Mouse (Mus musculus): Measurements from ENCODE around the gene Emb. TPM values are rescaled to one million over a fixed set of nuclear protein-coding genes. Genes with fewer than 3 reads are reported as not detected.

The Emb gene
- polyA plus RNA-seq (2012; rRNA removed), result 10.4 and 11.3 TPM in 2 replicates

GRCm38 (mm10) chr13:117208236-117208635 lies at the start of gene Emb:
TSS of gene Emb (plus strand) at chr13:117208536.

DNA sequence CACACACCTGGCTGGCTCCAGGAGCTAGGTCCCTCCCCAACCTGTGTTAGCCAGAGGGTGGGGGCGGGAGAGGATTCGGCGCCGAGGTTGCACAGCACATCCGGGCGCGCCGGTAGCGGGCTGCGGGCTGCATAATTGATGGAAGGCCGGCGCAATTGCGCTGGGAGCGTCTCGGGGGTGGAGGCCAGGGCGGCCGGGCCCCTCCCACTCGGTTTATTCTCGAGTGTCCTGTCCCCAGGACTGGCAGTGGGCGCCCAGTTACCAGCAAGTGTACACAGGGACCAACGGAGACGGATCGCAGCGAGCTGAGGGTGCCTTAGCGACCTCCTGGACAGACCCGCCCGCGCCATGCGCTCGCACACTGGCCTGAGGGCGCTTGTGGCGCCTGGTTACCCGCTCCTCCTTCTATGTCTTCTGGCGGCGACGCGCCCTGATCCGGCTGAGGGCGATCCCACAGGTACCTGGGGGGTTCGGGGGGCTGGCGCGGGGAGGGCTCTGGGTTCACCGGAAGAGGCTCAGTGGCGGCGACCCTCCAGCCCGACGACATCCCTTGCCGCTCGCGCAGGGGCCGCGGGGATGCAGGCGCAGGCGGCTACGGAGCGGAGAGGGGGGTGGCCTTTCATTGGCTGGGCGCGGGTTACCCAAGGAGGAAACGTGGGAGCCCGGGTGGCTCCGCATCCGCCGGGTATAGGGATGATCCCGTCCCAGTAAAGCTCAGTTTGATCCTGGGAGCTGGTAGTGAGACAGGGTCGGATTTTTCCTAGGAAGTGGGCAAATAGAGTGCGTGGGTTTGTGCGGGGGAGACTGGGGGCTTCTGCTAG lies 12.4 kb downstream of the Emb start, which contains the start of gene Gm17509:
TSS of gene Gm17509 (minus strand) at position 575 of the 821 bp plus-strand sequence.

Other genes with a start within 250 kb of the Emb start
- gene Parp8, start 183.0 kb upstream of the Emb start, polyA plus RNA-seq (2012; rRNA removed), result 3.9 and 4.2 TPM in 2 replicates
- 0.06 and 0.08 TPM in 2 replicates for gene Gm17509, start 12.5 kb downstream of the Emb start, polyA plus RNA-seq (2012; rRNA removed)

Data from liver, embryonic 18 days (tissue).